Mouse (Mus musculus) CH12F3 (cell line): Measurements from ENCODE around the gene Cabcoco1.

ENCODE experiments used
- in situ Hi-C: fragments of 300-500 bp; cut with MboI; formaldehyde crosslinking; loops from 2 replicates; pipeline ENCODE4 v1.14.3; 2020; ENCODE audit warnings: low sequenced_read_pairs

The Cabcoco1 gene

GRCm38 (mm10) chr10:68541139-68541942, at the start of gene Cabcoco1:
TSS of gene Cabcoco1 (minus strand) at chr10:68541896.
- in situ Hi-C loops: no loop called here

- in situ Hi-C loops: no loop called here
Measured at GRCm38 (mm10) chr10:68589530-68590252, 48.0 kb upstream of the Cabcoco1 start.

- in situ Hi-C loops: no loop called here
Measured at GRCm38 (mm10) chr10:68587416-68588040, 45.8 kb upstream of the Cabcoco1 start.

- in situ Hi-C loops: no loop called here
Measured at GRCm38 (mm10) chr10:68577321-68577720, 35.6 kb upstream of the Cabcoco1 start.

- in situ Hi-C loops: no loop called here
Measured at GRCm38 (mm10) chr10:68568172-68568571, 26.5 kb upstream of the Cabcoco1 start.

- in situ Hi-C loops: no loop called here
Measured at GRCm38 (mm10) chr10:68562344-68562743, 20.6 kb upstream of the Cabcoco1 start.

- in situ Hi-C loops: no loop called here
Measured at GRCm38 (mm10) chr10:68558828-68559219, 17.1 kb upstream of the Cabcoco1 start.

- in situ Hi-C loops: no loop called here
Measured at GRCm38 (mm10) chr10:68558105-68558827, 16.6 kb upstream of the Cabcoco1 start.

GRCm38 (mm10) chr10:68553677-68554076, 12.0 kb upstream of the Cabcoco1 start:
- in situ Hi-C loops: no loop called here

GRCm38 (mm10) chr10:68552556-68552955, 10.9 kb upstream of the Cabcoco1 start:
- in situ Hi-C loops: no loop called here

GRCm38 (mm10) chr10:68551316-68551715, 9.6 kb upstream of the Cabcoco1 start:
- in situ Hi-C loops: no loop called here

GRCm38 (mm10) chr10:68550668-68551267, 9.1 kb upstream of the Cabcoco1 start:
- in situ Hi-C loops: no loop called here

GRCm38 (mm10) chr10:68543107-68543506, 1.4 kb upstream of the Cabcoco1 start:
- in situ Hi-C loops: no loop called here

GRCm38 (mm10) chr10:68541943-68542420, 286 bp upstream of the Cabcoco1 start:
- in situ Hi-C loops: no loop called here

GRCm38 (mm10) chr10:68540612-68541011, 1.1 kb downstream of the Cabcoco1 start:
- in situ Hi-C loops: no loop called here

GRCm38 (mm10) chr10:68537261-68537950, 4.3 kb downstream of the Cabcoco1 start:
- in situ Hi-C loops: no loop called here

GRCm38 (mm10) chr10:68529364-68530049, 12.2 kb downstream of the Cabcoco1 start:
- in situ Hi-C loops: no loop called here

- in situ Hi-C loops: no loop called here
Measured at GRCm38 (mm10) chr10:68528958-68529357, 12.7 kb downstream of the Cabcoco1 start.

GRCm38 (mm10) chr10:68522106-68522505, 19.6 kb downstream of the Cabcoco1 start:
- in situ Hi-C loops: no loop called here
